Mouse (Mus musculus) MEL-GATA-1-ER (cell line): ENCODE measurements around the gene 4930452B06Rik.

ENCODE experiments used
- DNase-seq: peaks from one replicate; pipeline ENCODE4 v3.0.0-alpha.2; 2012; ENCODE audit warnings: low read depth; ENCODE audit errors: extremely low read depth

The 4930452B06Rik gene

DNA sequence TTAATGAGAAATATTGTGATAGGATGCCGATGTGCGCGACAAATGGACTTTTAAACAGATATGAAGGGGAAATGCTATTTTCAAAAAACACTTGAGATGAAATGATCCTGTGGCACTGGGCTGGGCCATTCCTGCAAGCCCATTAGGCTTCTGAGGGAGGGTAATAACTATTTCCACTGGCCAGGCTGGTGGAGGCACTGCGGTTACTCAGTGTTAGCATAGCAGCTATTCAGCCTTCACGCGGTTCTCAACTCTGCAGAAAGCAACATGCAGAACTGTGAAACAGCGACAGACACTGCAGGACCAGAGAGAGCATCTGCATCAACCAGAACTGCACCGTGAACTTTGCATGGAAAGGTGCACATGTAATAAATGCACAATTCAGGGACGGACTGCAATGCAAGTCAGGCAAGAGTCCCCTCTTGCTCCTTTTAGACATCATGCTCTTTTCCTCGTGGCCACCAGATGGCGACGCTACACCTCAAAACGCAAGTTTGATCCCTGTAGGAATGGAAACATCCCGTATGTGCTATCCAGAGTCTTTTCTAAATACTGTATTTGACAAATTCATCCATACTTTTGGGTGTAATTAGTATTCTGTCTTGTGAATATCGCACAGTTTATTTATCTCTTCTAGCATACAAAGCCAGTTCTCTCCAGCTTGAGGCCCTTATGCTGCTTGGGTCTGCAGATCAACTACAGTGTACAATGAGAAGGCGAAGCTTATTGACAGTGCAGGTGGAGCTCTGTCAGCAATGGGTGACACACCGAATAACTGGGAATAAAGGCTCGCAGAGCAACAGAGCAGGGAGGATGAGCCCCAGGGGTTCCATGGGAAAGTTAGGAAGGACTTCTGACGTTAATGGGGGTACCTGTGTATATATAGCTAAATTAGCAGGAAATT is 205.6 kb downstream of the 4930452B06Rik start:
- no peak for DNase-seq

GRCm38 (mm10) chr14:8459759-8460158 is 206.3 kb downstream of the 4930452B06Rik start:
- DNase-seq, result no peak

GRCm38 (mm10) chr14:8451117-8451516 is 214.9 kb downstream of the 4930452B06Rik start:
- no peak for DNase-seq

DNA sequence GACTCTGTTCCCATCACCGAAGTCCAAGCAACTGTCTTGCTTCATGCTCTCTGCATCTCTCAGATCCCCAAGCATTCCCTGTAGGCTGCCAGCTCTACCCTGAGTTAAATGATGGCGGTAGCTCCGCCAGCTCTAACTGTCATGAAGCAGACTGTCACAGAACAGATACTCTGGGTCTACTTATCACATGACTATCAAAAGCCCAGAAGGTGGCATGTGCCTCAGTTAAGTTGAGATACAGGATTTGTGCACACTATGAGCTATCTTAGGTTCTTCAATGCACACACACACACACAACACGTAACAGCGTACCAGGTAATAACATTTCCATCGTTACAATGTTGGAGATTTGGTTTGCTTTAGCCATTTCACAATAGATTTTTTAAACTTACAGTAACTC is 215.7 kb downstream of the 4930452B06Rik start:
- DNase-seq, result no peak

GRCm38 (mm10) chr14:8449299-8449698 is 216.7 kb downstream of the 4930452B06Rik start:
- no peak for DNase-seq

- no peak for DNase-seq
Observed at GRCm38 (mm10) chr14:8447352-8447751, 218.7 kb downstream of the 4930452B06Rik start.

DNA sequence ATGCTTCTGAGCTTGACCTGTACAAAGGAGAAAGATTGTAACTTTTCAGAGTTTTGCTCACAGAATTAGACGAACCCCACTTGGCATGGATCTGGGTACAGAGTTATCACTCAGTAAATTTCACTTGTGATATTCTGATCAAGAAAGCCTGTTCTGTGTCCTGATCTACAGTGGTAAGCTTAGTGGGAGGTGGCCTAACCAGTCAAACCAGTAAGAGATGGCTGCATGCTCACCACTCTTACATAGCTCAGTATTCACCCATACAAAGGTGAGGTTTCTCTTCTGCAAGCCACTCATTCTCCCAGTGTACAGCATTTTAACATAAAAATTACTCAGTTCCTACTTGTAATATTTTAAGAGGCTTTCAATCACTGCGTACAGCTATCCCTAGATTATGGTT is 221.7 kb downstream of the 4930452B06Rik start:
- no peak for DNase-seq

- DNase-seq, result no peak
Observed at GRCm38 (mm10) chr14:8442691-8443090, 223.3 kb downstream of the 4930452B06Rik start.

GRCm38 (mm10) chr14:8441623-8442022 is 224.4 kb downstream of the 4930452B06Rik start:
- no peak for DNase-seq

DNA sequence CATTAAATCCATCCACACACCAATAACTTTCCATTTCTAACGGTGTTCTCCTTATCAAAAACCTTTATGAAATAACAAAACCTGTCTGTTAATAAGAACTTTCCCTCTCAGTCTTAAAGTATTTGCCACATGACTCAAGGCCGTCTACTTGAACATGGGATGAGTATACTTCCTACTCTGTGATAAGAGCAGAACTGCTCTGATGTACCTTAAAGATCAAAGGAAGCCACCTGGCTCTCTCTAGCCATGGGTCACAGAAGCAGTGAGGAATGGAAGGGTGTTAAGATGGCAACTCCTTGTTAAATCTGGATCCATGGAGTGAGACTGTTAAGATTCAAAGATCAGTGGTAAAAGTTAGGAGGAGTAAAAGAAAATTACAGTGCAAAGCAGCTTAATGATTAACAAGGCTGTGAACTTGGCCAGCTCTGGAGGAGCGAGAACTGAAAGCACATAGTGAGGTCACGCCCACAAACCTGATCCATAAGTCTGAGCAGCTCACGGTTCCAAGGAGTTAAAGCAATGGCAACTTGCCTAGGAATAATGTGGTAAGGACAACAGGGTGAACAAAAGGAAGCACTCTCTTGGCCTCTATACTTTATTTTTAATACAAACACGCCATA is 235.3 kb downstream of the 4930452B06Rik start:
- DNase-seq, result no peak

DNA sequence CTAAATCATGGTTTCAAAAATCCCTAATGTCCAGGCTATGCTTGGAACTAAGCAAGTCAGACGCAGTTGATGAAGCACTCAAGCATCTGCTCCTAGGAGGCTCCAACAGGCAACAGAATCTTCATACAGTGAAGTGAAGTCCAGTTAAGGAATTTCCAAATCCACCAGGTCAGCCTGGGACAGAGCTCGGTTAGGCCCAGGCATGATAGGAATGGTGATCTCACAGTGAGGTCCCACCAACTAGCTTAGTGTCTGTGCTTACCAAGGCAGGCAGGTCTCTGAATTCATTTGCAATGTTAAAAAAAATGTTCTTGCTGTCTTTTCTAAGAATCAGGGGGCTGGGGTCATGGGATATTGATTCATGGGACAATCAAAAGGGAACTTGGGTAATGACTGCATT is 236.3 kb downstream of the 4930452B06Rik start:
- no peak for DNase-seq

GRCm38 (mm10) chr14:8422833-8423232 is 243.2 kb downstream of the 4930452B06Rik start:
- no peak for DNase-seq

- DNase-seq, result no peak
Observed at GRCm38 (mm10) chr14:8421199-8421787, 244.7 kb downstream of the 4930452B06Rik start.

DNA sequence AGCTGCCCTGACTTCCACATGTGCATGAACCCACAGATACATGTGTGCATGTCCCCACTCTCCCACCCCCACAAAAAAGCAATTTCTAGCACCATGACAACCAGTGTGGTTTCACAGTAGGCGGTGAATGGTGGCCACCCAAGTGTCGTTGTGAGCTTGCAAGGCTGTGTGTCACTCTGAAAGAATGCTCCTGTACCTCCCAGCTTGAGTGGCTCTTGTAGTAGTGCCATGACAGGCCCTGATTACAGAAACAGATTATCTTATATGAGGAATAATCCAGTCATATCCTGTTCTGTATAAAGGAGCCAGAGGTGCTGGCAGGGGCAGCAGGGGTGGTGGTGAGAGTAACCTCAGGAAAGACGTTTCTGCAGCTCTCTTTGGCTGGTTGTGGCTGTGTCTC is 247.4 kb downstream of the 4930452B06Rik start:
- DNase-seq, result no peak

DNA sequence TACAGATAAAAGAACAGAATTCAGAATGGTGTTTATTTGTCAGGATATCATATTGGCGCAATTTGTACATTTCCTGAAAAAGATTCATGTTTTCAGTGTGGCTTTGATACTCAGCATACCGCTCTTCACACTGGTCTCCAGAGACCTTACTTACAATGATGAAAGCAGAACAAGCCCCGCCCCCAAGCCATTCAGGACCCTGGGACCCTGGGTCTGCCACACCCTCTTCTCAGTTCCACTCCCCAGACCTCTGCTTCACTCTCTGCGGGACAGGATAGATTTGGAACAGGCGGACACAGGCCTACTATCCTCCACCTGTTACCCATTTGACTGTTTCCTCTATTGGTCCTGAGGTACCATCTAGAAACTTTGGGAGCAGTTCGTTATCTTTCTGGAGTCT is 260.1 kb downstream of the 4930452B06Rik start:
- DNase-seq, result no peak

- no peak for DNase-seq
Observed at GRCm38 (mm10) chr14:8403310-8403709, 262.7 kb downstream of the 4930452B06Rik start.

GRCm38 (mm10) chr14:8398507-8398906 is 267.5 kb downstream of the 4930452B06Rik start:
- no peak for DNase-seq

DNA sequence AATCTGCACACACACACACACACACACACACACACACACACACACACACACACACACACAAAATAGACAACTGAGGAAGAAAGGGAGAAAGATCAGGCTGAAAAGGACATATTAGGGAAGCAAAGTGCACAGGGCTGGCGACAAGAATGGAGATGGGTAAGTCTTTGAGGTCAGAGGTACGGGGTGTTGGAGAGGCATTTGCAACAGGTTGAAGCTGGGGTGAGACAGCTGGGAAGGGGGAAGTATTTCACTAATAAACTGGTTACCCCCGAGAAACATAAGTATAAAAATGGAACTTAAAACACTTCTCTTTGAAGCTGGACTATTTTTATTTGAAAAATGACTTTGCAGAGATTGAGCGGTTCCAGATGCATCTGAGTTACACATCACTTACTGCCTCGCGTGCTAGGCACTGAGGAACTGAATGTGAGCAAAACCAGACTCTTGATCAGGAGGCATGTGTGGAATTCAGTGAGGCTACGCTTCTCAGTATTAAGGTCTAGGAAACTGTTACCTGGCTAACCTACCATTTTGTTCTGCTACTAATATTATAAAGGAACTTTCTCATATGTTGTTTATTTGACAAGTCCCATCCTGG is 270.3 kb downstream of the 4930452B06Rik start:
- DNase-seq, result no peak

DNA sequence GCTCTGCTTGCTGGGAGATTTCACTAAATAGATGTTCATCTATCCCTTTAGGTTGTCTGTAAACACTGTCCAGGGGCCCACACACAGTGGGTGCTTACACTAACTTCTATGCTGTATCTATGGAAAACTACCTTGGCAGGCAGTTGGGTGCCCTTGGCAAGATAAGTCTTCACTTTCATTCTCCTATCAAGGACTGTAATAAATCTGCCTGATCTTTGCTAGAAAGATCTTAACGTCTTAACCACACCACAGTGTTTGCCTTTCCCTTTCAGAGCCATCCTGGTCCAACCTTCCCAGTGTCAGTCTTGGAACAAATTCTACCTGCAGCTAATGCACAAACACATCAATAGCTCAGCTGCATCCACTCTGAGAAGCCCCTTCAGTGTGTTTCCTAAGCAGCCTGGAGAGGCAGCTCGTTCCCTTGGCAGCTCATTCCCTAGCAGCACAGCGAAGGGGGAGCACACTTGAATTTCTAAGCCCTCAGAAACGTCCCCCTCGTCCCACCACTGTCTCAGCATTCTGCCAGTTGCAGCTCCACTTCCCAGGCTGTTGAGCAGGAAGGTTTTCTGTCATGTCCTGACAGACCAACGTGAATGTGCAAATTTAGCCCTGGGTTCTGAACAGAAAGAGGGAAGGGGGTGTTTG is 273.7 kb downstream of the 4930452B06Rik start:
- no peak for DNase-seq
